Mouse (Mus musculus) embryonic facial prominence, embryonic 15.5 days (tissue): Measurements from ENCODE around the gene Brd7. TPM values are rescaled to one million over a fixed set of nuclear protein-coding genes. Genes with fewer than 3 reads are reported as not detected.

Experiments used
- ATAC-seq: fragments of 200-750 bp; cut with Nextera tagmentation; 2 replicates; pipeline ENCODE4 v1.8.0; 2017; ENCODE audit warnings: low read depth, moderate TSS enrichment; ENCODE audit not compliant: insufficient number of reproducible peaks, low FRiP score, low TSS enrichment
- H3K27ac ChIP-seq: fragments of 300-500 bp; sonication (generic); replicated peaks from 2 replicates; pipeline ENCODE4 v1.5.1; 2015; ENCODE audit warnings: mild to moderate bottlenecking, inconsistent platforms
- H3K27me3 ChIP-seq: fragments of 300-500 bp; sonication (generic); 2 replicates; pipeline ENCODE4 v1.6.1; 2015; ENCODE audit warnings: inconsistent platforms
- H3K36me3 ChIP-seq: fragments of 300-500 bp; sonication (generic); 2 replicates; pipeline ENCODE4 v1.6.1; 2015; ENCODE audit warnings: mild to moderate bottlenecking, inconsistent platforms
- H3K4me1 ChIP-seq: fragments of 300-500 bp; sonication (generic); 2 replicates; pipeline ENCODE4 v1.6.1; 2015; ENCODE audit warnings: inconsistent platforms
- H3K4me2 ChIP-seq: fragments of 300-500 bp; sonication (generic); replicated peaks from 2 replicates; pipeline ENCODE4 v1.6.1; 2015; ENCODE audit warnings: mild to moderate bottlenecking, inconsistent platforms
- H3K4me3 ChIP-seq: fragments of 300-500 bp; sonication (generic); replicated peaks from 2 replicates; pipeline ENCODE4 v1.5.1; 2015; ENCODE audit warnings: mild to moderate bottlenecking, inconsistent platforms
- H3K9ac ChIP-seq: fragments of 300-500 bp; sonication (generic); 2 replicates; pipeline ENCODE4 v1.6.1; 2015; ENCODE audit warnings: inconsistent platforms
- H3K9me3 ChIP-seq: fragments of 300-500 bp; sonication (generic); replicated peaks from 2 replicates; pipeline ENCODE4 v1.6.1; 2016; ENCODE audit warnings: inconsistent platforms
- WGBS: fragments of 180-500 bp; shearing (Covaris S2); methylation state at CpG from one replicate; pipeline ENCODE4 v1.1.7; 2015; 5-methylcytosine and 5-hydroxymethylcytosine counted together
- polyA plus RNA-seq: library from polyadenylated mRNA; unstranded; fragments of >200 nt; fragmentation: Nextera tagmentation; extraction: Ambion mirVana; gene quantifications from 2 replicates; pipeline ENCODE4 v1.2.1, GENCODE M21; 2015

Brd7 gene
- polyA plus RNA-seq, 1 experiment from 2014 or later: 72.8 TPM

DNA sequence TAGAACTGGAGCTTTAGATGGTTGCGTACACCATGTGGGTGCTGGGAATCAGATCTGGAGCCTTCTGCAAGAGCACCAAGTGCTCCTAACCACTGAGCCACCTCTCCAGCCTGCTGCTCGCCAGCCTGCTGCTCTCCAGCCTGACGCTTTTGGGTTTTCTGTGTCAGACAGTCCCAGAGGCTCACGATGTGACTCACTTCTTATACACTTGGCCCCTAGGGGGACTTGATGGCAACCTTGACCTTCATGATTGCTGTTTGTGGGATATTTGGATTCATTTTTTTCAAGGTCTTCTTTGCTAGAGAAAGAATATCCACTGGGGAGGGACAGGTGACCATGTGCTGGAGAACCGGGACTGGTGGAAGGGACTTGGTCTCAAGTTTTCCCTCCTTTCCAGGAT is 40.6 kb downstream of the Brd7 start:
- Histone ChIP-seq H3K27ac (no peak overlapping the region), H3K4me3 (no peak overlapping the region), H3K9ac (no peak overlapping the region), H3K9me3 (no peaks in the 10 kb centered on the region), H3K4me2 (no peak overlapping the region), H3K27me3 (no peaks in the 10 kb centered on the region), H3K36me3 (peaks cover 25% of the 10 kb centered on the region), H3K4me1 (peaks cover 20% of the 10 kb centered on the region)
- WGBS: 86% methylated on average over 5 of the region's 5 CpGs
- no peak for ATAC-seq

DNA sequence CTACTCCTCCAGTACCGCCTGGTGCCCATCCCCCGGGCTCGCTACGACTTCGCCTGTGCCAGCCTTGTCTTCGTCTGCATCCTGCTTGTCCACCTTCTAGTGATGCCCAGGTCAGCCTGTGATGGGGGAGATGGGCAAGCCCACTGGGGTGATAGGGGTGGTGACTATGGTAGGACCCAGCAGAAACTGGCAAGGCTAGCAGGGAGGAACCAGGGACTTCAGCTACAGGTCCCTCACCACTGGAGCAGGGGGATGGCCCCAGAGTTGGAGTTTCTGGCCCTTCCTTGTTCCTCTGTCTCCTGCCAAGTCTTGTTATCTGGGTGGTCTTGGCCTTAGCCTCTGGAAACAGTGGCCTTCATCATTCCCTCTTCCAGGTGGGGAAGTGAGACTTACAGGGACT is 41.9 kb downstream of the Brd7 start:
- WGBS: 90% methylated on average over 6 of the region's 6 CpGs
- no peak for ATAC-seq

DNA sequence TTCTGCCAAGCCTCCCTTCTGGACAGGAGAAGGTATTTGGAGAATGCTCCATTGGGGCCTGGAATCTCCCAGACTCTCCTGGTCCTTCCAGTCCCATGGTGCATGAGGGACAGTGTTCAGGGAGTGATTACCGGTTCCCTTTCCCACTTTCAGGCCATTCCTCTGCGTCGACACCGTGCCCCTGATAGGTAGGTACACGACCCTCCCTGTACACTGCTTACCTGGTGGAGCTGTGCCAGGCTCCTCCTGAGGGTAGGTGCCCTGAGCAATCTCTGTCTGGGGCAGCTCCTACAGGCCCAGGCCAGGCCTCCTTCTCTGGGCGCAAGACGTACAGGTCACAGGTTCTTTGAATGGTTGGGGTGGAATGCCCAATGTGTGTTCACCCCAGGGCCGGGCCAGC is 43.8 kb downstream of the Brd7 start:
- peaks cover 34% of the 10 kb centered on the region for H3K4me1 ChIP-seq
- no peaks in the 10 kb centered on the region for H3K27me3 ChIP-seq
- 0 out of 2 replicates have a peak, but pooled peaks cover under 1% of the 10 kb centered on the region for H3K36me3 ChIP-seq
- no peak overlapping the region for H3K4me3 ChIP-seq
- no peak overlapping the region for H3K9ac ChIP-seq
- WGBS: 89% methylated on average over 8 of the region's 8 CpGs
- H3K9me3 ChIP-seq: no peaks in the 10 kb centered on the region
- no peak overlapping the region for H3K4me2 ChIP-seq
- no peak overlapping the region for H3K27ac ChIP-seq
- no peak for ATAC-seq

More for the DNA sequence above, 41.9 kb downstream of the Brd7 start:
- no peak overlapping the region for H3K4me3 ChIP-seq
- no peak overlapping the region for H3K27ac ChIP-seq
- no peaks in the 10 kb centered on the region for H3K27me3 ChIP-seq
- H3K36me3 ChIP-seq: peaks cover 13% of the 10 kb centered on the region
- no peak overlapping the region for H3K4me2 ChIP-seq
- no peak overlapping the region for H3K9ac ChIP-seq
- peaks cover 32% of the 10 kb centered on the region for H3K4me1 ChIP-seq
- H3K9me3 ChIP-seq: no peaks in the 10 kb centered on the region

DNA sequence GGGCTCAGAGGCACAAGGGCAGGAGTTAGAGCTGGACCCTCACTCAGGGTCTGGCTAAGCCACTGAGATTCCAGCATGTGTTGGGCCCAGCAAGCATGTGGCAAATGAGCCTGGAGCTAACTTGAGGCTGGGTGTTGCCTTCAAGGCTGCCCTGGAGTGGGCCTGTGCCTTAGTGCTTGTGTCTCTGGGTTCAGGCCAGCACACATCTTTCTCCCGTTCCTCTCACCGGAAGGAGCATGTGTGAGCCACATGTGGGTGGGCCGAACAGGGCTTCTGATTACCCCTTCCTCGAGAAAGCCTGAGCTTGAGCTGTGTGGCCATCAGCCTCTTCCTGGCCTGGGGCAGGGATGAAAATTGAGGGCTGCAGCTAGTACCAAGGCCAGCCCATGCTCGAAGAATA is 44.7 kb downstream of the Brd7 start:
- H3K9ac ChIP-seq: no peak overlapping the region
- H3K9me3 ChIP-seq: no peaks in the 10 kb centered on the region
- ATAC-seq: peak; percentile 27; the same call in 1 of the 2 replicates
- H3K27me3 ChIP-seq: no peaks in the 10 kb centered on the region
- peak overlapping the region; percentile 82 for H3K27ac ChIP-seq
- H3K4me2 ChIP-seq: no peak overlapping the region
- WGBS: 28% methylated on average over 5 of the region's 5 CpGs
- peaks cover 37% of the 10 kb centered on the region for H3K4me1 ChIP-seq
- no peak overlapping the region for H3K4me3 ChIP-seq
- no peaks in the 10 kb centered on the region for H3K36me3 ChIP-seq

DNA sequence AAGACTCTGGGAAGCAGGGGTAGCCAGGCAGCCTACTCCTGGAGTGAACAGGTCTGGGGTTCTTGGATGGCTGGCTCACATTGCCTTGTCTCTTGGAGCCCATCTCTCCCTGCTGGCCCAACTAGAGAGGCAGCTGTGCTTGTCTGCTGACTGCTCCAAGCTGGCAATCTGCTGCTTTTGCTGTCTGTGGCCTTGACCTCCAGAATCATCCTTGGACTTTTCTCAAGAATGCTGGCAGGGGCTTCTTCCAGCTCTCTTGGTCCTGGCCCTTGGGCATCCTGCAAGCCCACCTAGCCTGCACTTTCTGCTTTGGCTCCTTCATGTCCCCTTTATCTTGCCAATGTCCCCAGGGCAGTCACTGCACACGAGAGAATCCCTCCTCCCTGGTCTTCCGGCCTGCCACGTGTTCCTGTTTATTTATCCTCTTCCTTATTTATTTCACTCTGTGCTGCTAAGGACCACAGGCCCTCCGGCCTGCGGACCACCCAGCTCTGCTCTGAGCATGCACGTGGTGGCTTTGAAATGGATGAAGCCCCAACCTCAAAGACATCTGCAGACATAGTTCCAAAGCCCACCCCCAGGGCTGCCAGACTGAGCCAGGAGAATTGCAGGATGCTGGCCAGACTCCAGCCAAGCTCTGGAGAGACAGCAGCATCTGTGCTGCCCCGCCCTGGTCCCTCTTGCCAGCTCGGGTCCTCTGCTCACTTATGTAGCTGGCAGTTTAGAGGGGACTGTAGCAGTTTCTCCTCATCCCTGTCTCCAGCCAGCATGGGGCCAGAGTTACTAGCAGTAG is 45.7 kb downstream of the Brd7 start:
- ATAC-seq: peak; percentile 77
- no peaks in the 10 kb centered on the region for H3K27me3 ChIP-seq
- H3K4me2 ChIP-seq: no peak overlapping the region
- peaks cover 37% of the 10 kb centered on the region for H3K4me1 ChIP-seq
- no peak overlapping the region for H3K9ac ChIP-seq
- peak overlapping the region; percentile 82 for H3K27ac ChIP-seq
- H3K9me3 ChIP-seq: no peaks in the 10 kb centered on the region
- H3K36me3 ChIP-seq: no peaks in the 10 kb centered on the region
- WGBS: 16% methylated on average over 8 of the region's 8 CpGs
- H3K4me3 ChIP-seq: no peak overlapping the region

DNA sequence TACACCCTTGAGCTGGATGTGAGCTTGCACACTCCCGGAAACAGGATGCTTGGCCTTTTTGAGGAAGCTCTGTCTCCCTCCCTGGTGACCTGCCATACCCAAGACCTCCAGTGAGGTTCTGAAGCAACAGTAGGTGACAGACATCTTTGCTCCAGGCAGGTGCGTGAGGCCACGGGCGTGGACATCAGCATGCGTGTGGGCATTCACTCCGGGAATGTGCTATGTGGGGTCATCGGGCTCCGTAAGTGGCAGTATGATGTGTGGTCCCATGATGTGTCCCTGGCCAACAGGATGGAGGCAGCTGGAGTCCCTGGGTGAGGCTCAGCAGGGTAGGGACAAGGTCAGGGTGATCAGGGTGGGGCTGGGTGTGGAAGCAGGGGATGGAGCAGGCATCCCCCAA is 46.7 kb downstream of the Brd7 start:
- Histone ChIP-seq H3K9ac (no peak overlapping the region), H3K4me3 (no peak overlapping the region), H3K27me3 (no peaks in the 10 kb centered on the region), H3K27ac (no peak overlapping the region), H3K4me2 (no peak overlapping the region), H3K9me3 (no peaks in the 10 kb centered on the region), H3K4me1 (peaks cover 37% of the 10 kb centered on the region), H3K36me3 (no peaks in the 10 kb centered on the region)
- 94% methylated on average over 8 of the region's 8 CpGs for WGBS
- no peak for ATAC-seq

DNA sequence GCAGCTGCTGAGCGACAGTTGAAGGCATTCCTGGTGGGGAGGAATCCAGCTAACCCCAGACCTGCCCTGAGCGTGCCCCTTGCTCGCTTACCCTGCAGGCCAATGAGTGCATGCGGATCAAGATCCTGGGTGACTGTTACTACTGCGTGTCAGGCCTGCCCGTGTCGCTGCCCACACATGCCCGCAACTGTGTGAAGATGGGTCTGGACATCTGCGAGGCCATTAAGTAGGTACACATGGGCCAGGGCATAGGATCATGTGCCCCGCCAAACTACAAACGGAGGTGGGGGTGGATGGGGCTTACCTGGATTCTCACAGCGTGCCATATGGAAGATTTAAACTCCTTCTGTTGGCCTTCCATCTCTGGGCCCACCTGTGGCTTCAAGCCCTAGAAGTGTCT is 48.0 kb downstream of the Brd7 start:
- H3K4me3 ChIP-seq: no peak overlapping the region
- H3K27me3 ChIP-seq: no peaks in the 10 kb centered on the region
- H3K4me1 ChIP-seq: peaks cover 37% of the 10 kb centered on the region
- no peak overlapping the region for H3K9ac ChIP-seq
- no peak for ATAC-seq
- no peaks in the 10 kb centered on the region for H3K9me3 ChIP-seq
- H3K36me3 ChIP-seq: no peaks in the 10 kb centered on the region
- 83% methylated on average over 12 of the region's 12 CpGs for WGBS
- no peak overlapping the region for H3K4me2 ChIP-seq
- H3K27ac ChIP-seq: no peak overlapping the region

DNA sequence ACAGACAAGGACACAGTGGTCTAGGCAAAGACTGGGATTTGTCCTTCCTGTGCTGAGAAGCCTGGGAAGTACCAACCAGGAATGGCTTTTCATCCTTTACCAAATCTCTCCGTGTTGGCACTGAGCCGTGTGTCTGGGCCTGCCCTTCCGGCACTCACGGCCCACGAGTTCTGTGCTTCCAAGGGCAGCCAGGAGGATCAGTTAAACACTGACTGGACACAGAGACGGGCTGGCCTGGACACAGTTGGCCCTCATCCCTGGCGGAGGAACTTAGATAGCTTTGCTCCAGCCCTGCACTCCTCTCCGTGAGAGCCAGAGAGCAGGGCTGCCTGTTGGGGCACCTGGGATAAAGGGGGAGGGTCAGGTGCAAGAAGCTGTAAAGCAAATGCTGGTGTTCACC is 49.0 kb downstream of the Brd7 start:
- 64% methylated on average over 8 of the region's 8 CpGs for WGBS
- Histone ChIP-seq H3K4me3 (no peak overlapping the region), H3K36me3 (no peaks in the 10 kb centered on the region), H3K9ac (no peak overlapping the region), H3K4me1 (peaks cover 33% of the 10 kb centered on the region), H3K9me3 (no peaks in the 10 kb centered on the region), H3K27me3 (no peaks in the 10 kb centered on the region), H3K27ac (no peak overlapping the region), H3K4me2 (no peak overlapping the region)
- ATAC-seq: no peak

DNA sequence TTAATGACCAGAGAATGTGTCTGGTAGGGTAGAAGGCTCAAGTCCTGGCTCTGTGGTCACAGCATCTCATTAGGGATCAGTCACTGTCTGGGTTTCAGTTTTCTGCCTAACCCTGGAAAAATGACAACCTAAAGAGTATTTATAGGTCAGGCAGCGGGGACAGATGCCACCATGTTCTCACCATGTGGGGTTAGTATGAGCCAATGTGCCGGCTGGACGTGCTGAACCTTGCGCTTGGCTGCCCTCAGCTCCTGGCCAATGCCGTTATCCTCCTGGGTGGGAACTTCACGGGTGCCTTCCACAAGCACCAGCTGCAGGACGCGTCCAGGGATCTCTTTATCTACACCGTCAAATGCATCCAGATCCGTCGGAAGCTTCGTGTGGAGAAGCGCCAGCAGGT is 51.7 kb downstream of the Brd7 start:
- Histone ChIP-seq H3K27me3 (no peaks in the 10 kb centered on the region), H3K36me3 (no peaks in the 10 kb centered on the region), H3K4me2 (no peak overlapping the region), H3K4me1 (peaks cover 6% of the 10 kb centered on the region), H3K9me3 (no peaks in the 10 kb centered on the region), H3K9ac (no peak overlapping the region), H3K4me3 (no peak overlapping the region), H3K27ac (no peak overlapping the region)
- ATAC-seq: no peak
- 88% methylated on average over 13 of the region's 13 CpGs for WGBS

DNA sequence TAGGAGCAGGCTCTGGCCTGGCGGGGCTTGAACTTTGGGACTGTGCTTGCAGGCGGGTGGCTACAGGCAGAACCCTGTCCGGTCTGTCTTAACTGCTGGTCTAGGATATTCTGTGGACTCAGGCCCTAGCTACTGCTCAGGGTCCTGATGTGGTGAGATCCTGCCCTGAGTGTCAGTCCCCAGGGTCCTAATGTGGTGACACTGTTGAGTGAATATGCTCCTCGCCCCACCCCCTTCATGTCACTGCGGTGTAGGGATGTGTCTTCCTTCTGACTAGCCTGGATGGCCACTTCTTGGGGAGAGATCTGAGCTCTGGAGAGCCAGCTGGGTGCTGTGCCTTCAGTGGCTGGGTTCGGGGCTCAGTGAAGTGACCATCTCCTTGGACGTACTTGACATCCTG is 52.1 kb downstream of the Brd7 start:
- H3K27ac ChIP-seq: no peak overlapping the region
- no peak for ATAC-seq
- no peaks in the 10 kb centered on the region for H3K9me3 ChIP-seq
- H3K4me2 ChIP-seq: no peak overlapping the region
- no peak overlapping the region for H3K4me3 ChIP-seq
- H3K36me3 ChIP-seq: no peaks in the 10 kb centered on the region
- 92% methylated on average over 7 of the region's 7 CpGs for WGBS
- H3K27me3 ChIP-seq: no peaks in the 10 kb centered on the region
- 0 out of 2 replicates have a peak, but pooled peaks cover 4% of the 10 kb centered on the region for H3K4me1 ChIP-seq
- no peak overlapping the region for H3K9ac ChIP-seq

DNA sequence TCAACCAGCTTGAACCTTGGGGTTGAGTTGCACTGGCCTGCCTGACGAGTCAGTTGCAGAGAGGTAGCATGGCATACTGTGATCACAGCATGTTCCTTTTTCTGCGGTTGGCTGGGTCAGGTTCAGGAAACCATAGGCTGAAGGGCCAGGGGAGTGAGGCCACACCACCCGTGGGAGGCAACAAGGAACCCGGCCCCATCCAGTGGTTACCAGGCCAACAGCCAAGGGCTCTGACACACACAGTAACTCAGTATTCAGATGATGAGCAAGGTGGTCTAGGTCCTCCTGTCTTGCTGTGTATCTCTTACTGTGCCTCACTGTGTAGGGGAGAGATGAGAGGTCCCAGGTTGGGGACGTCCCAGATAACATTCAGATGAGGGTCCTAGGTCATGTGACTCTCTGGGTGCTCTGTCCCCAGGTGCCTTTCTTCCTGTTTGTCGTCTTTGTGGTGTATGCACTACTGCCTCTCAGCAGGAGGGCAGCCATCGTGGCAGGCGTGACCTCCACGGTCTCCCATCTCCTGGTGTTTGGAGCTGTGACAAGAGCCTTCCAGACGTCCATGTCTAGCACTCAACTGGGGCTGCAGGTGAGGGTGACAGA is 52.6 kb downstream of the Brd7 start:
- no peaks in the 10 kb centered on the region for H3K27me3 ChIP-seq
- H3K4me3 ChIP-seq: no peak overlapping the region
- H3K9me3 ChIP-seq: no peaks in the 10 kb centered on the region
- no peaks in the 10 kb centered on the region for H3K36me3 ChIP-seq
- no peak overlapping the region for H3K27ac ChIP-seq
- 78% methylated on average over 10 of the region's 10 CpGs for WGBS
- ATAC-seq: no peak
- H3K4me1 ChIP-seq: 0 out of 2 replicates have a peak, but pooled peaks cover 4% of the 10 kb centered on the region
- no peak overlapping the region for H3K4me2 ChIP-seq
- no peak overlapping the region for H3K9ac ChIP-seq

DNA sequence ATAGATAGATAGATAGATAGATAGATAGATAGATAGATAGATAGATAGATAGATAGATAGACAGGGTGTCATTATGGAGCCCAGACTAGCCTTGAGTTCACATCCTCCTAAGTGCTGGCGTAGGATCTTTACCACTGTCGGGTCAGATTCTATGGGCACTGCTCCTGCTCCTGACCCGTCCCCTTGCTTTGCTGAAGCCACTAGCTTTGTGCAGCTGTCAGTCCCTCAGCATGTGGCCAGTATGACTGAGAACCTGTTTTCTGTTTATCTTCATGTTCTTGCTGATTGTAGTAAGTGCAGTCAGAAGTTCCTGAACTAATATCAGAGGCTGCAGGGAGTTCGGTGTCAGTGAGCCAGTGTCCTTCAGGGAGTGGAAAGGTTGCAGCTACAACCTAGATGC is 54.3 kb downstream of the Brd7 start:
- Histone ChIP-seq H3K4me3 (no peak overlapping the region), H3K4me1 (no peaks in the 10 kb centered on the region), H3K36me3 (no peaks in the 10 kb centered on the region), H3K9ac (no peak overlapping the region), H3K4me2 (no peak overlapping the region), H3K9me3 (no peaks in the 10 kb centered on the region), H3K27ac (no peak overlapping the region), H3K27me3 (no peaks in the 10 kb centered on the region)
- WGBS: 85% methylated on average over 4 of the region's 4 CpGs
- ATAC-seq: no peak
